Mouse (Mus musculus) adipose tissue, adult 10 weeks (tissue): ENCODE measurements around the gene Ttc4. TPM values are rescaled to one million over a fixed set of nuclear protein-coding genes. Genes with fewer than 3 reads are reported as not detected.

Experiments used
- polyA plus RNA-seq: library from polyadenylated mRNA; stranded (reverse); fragments of 350-450 nt; fragmentation: Illumina TruSeq; extraction: RNeasy Lipid Tissue Mini Kit (QIAGEN cat#74804); gene quantifications from one replicate; pipeline ENCODE4 v1.2.3, GENCODE M21; 2014; ENCODE audit warnings: low read depth, low replicate concordance

Ttc4 gene
- polyA plus RNA-seq, result 34.1 TPM

GRCm38 (mm10) chr4:106678442-106679118 lies at the start of gene Ttc4:
Gene Ttc4 (minus strand): TSS chr4:106678944.

GRCm38 (mm10) chr4:106650833-106651527 lies 27.8 kb downstream of the Ttc4 start, which contains the start of gene Pars2:
Gene Pars2 (plus strand): TSS chr4:106651069.

GRCm38 (mm10) chr4:106622030-106622493 lies 56.7 kb downstream of the Ttc4 start, which contains the start of gene Ttc22:
Gene Ttc22 (plus strand): TSS chr4:106622432.

GRCm38 (mm10) chr4:106617056-106617455 lies 61.7 kb downstream of the Ttc4 start, which contains the start of gene Lexm:
Gene Lexm (minus strand): TSS chr4:106617241.

Other genes starting within 250 kb of the Ttc4 start
- gene Pcsk9, start 214.6 kb downstream of the Ttc4 start, polyA plus RNA-seq, result 0.32 TPM
- gene Bsnd, start 186.7 kb downstream of the Ttc4 start, polyA plus RNA-seq, result 2.6 TPM
- gene Dhcr24, start 117.9 kb downstream of the Ttc4 start, polyA plus RNA-seq, result 5.7 TPM
- gene Lexm, start 61.7 kb downstream of the Ttc4 start, polyA plus RNA-seq, result 1.6 TPM
- 0.15 TPM for gene Ttc22, start 56.5 kb downstream of the Ttc4 start, polyA plus RNA-seq
- 6.4 TPM for gene Pars2, start 27.9 kb downstream of the Ttc4 start, polyA plus RNA-seq
- 2.7 TPM for gene Mroh7, start 52.0 kb upstream of the Ttc4 start, polyA plus RNA-seq
- 0.56 TPM for gene Fam151a, start 54.9 kb upstream of the Ttc4 start, polyA plus RNA-seq
- gene Acot11, start 126.1 kb upstream of the Ttc4 start, polyA plus RNA-seq, result 3.2 TPM
- gene Ssbp3, start 231.8 kb upstream of the Ttc4 start, polyA plus RNA-seq, result 29.4 TPM